Mouse (Mus musculus) embryonic facial prominence, embryonic 13.5 days (tissue): Measurements from ENCODE around the gene Ptprs. TPM values are rescaled to one million over a fixed set of nuclear protein-coding genes. Genes with fewer than 3 reads are reported as not detected.

Source experiments
- ATAC-seq: fragments of 200-750 bp; cut with Nextera tagmentation; 2 replicates; pipeline ENCODE4 v1.8.0; 2017; ENCODE audit warnings: low read depth; ENCODE audit not compliant: insufficient number of reproducible peaks, insufficient read depth, low FRiP score, low TSS enrichment
- H3K27ac ChIP-seq: fragments of 300-500 bp; sonication (generic); 2 replicates; pipeline ENCODE4 v1.5.1; 2015; ENCODE audit warnings: moderate library complexity, mild to moderate bottlenecking, inconsistent platforms
- H3K27me3 ChIP-seq: fragments of 300-500 bp; sonication (generic); 2 replicates; pipeline ENCODE4 v1.6.1; 2015; ENCODE audit warnings: mild to moderate bottlenecking, inconsistent platforms
- H3K36me3 ChIP-seq: fragments of 300-500 bp; sonication (generic); 2 replicates; pipeline ENCODE4 v1.6.1; 2015; ENCODE audit warnings: mild to moderate bottlenecking, inconsistent platforms
- H3K4me1 ChIP-seq: fragments of 300-500 bp; sonication (generic); 2 replicates; pipeline ENCODE4 v1.6.1; 2015; ENCODE audit warnings: inconsistent platforms
- H3K4me2 ChIP-seq: fragments of 300-500 bp; sonication (generic); 2 replicates; pipeline ENCODE4 v1.6.1; 2015; ENCODE audit warnings: moderate library complexity, mild to moderate bottlenecking, inconsistent platforms
- H3K4me3 ChIP-seq: fragments of 300-500 bp; sonication (generic); 2 replicates; pipeline ENCODE4 v1.5.1; 2015; ENCODE audit warnings: mild to moderate bottlenecking, inconsistent platforms
- H3K9ac ChIP-seq: fragments of 300-500 bp; sonication (generic); 2 replicates; pipeline ENCODE4 v1.6.1; 2015; ENCODE audit warnings: mild to moderate bottlenecking, inconsistent platforms
- H3K9me3 ChIP-seq: fragments of 300-500 bp; sonication (generic); 2 replicates; pipeline ENCODE4 v1.6.1; 2016; ENCODE audit warnings: inconsistent platforms
- WGBS: fragments of 180-500 bp; shearing (Covaris S2); methylation state at CpG from one replicate; pipeline ENCODE4 v1.1.7; 2015; ENCODE audit warnings: mixed read lengths; 5-methylcytosine and 5-hydroxymethylcytosine counted together
- polyA plus RNA-seq: library from polyadenylated mRNA; unstranded; fragments of >200 nt; fragmentation: Nextera tagmentation; extraction: Ambion mirVana; gene quantifications from 2 replicates; pipeline ENCODE4 v1.2.1, GENCODE M21; 2015

Gene Ptprs
- polyA plus RNA-seq, 1 experiment from 2014 or later, result 121 TPM

DNA sequence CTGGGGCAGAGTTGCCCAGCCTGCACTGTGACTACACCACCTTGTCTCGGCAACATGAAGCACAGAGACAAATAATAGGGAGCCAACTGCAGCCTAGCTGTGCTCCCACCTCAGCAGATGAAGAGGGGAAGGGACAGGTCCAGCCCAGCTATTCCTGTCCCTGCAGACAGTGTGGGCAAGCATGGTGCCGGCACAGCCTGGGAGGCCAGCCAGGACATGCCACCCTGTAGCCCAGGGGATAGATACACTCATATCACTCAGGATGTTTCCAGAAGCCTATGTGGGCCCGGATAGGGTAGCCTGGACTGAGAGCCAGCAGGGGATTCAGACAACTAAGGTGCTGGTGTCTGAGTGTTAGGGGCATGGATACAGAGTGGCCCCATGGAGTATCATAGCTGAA, 76.1 kb downstream of the Ptprs start:
- Histone ChIP-seq H3K36me3 (peaks cover 100% of the 10 kb centered on the region), H3K4me1 (no peaks in the 10 kb centered on the region), H3K4me2 (no peak overlapping the region), H3K9ac (no peak overlapping the region), H3K27ac (no peak overlapping the region), H3K4me3 (no peak overlapping the region), H3K9me3 (no peaks in the 10 kb centered on the region), H3K27me3 (no peaks in the 10 kb centered on the region)
- ATAC-seq, result no peak
- 87% methylated on average over 3 of the region's 3 CpGs for WGBS

DNA sequence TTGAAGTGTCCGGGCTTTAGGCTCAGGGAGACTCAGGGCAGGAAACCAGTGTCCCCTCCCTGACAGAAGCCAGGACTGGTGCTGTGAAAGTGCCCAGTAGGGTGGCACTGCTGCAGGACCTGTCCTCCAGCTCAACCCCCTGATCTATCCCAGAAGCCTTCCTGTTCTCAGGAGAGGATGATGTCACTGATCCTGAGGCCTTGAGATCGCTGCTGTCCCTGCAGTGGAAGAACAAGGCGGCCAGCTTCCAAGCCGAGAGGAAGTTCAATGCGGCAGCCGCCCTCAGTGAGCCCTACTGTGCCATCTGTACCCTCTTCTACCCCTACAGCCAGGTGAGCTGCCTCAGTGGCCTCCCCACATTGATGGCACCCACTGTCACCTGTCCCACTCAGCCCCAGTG, 80.2 kb downstream of the Ptprs start:
- H3K27ac ChIP-seq, result no peak overlapping the region
- WGBS, result 89% methylated on average over 6 of the region's 6 CpGs
- H3K4me3 ChIP-seq, result no peak overlapping the region
- H3K36me3 ChIP-seq, result peaks cover 100% of the 10 kb centered on the region
- H3K4me1 ChIP-seq, result no peaks in the 10 kb centered on the region
- no peak for ATAC-seq
- no peak overlapping the region for H3K4me2 ChIP-seq
- H3K9ac ChIP-seq, result no peak overlapping the region
- no peaks in the 10 kb centered on the region for H3K9me3 ChIP-seq
- H3K27me3 ChIP-seq, result no peaks in the 10 kb centered on the region

DNA sequence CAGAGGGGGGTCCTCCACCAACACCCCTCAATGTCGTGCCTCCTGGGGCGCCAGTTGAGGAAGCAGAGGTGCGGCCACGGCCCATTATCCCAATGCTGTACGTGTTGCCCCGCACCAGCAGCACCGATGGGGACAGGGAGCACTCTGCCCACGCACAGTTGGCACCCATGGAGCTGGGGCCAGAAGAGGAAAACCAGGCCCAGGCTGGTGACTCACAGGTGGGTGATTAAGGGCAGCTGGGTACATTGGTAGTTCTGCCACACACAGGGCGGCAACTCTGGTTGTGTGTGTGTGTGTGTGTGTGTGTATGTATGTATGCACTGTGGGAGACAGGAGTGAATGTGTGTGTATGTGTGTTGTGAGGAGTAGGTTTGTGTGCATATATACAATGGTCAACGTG, 82.4 kb downstream of the Ptprs start:
- H3K4me1 ChIP-seq, result no peaks in the 10 kb centered on the region
- no peak overlapping the region for H3K27ac ChIP-seq
- 94% methylated on average over 10 of the region's 10 CpGs for WGBS
- no peaks in the 10 kb centered on the region for H3K27me3 ChIP-seq
- no peak overlapping the region for H3K4me3 ChIP-seq
- H3K9me3 ChIP-seq, result no peaks in the 10 kb centered on the region
- H3K9ac ChIP-seq, result no peak overlapping the region
- ATAC-seq, result no peak
- H3K4me2 ChIP-seq, result no peak overlapping the region
- peaks cover 100% of the 10 kb centered on the region for H3K36me3 ChIP-seq

DNA sequence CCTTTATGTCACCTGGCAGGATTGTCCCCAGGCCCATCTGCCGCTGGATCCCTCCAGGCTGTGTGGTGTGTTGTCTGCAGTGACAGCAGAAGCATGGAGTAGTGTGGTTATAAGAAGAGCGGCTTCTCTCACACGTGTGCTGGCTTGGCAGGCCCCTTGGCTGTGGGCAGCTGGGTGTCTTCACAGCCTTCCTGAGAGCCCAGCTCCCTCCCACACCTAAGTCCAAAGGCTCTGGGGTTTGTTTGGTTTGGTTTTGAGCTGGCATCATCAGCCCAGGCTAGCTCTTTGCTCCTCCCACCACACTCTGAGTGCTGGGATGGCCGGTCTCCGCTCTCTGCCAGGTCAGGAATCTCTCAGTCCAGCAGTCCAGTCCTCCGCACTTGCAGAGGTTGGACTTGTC, 83.0 kb downstream of the Ptprs start:
- H3K9me3 ChIP-seq, result no peaks in the 10 kb centered on the region
- no peaks in the 10 kb centered on the region for H3K27me3 ChIP-seq
- H3K36me3 ChIP-seq, result peaks cover 100% of the 10 kb centered on the region
- no peak overlapping the region for H3K4me2 ChIP-seq
- H3K4me1 ChIP-seq, result no peaks in the 10 kb centered on the region
- no peak overlapping the region for H3K9ac ChIP-seq
- 91% methylated on average over 6 of the region's 6 CpGs for WGBS
- no peak overlapping the region for H3K4me3 ChIP-seq
- no peak overlapping the region for H3K27ac ChIP-seq
- ATAC-seq, result no peak

DNA sequence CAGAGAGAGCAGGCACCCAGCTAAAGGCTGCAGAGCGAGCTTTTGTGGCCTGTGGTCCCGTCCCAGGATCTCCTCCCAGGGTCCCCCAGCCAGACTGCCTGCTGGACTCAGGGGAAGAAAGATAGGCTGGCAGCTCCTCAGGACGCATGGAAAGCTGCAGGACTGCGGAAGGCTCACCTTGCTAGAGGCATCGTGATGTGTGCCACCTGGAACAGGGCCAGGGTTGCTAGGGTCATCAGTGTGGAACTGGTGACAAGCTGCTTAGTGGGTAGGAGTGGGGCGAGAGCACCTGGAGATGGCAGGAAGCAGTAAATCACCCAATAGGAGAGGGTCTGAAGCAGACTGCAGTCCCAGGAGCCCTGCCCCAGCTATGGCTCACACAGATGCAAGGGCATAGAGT, 88.7 kb downstream of the Ptprs start:
- H3K9ac ChIP-seq, result no peak overlapping the region
- H3K4me1 ChIP-seq, result no peaks in the 10 kb centered on the region
- no peak overlapping the region for H3K4me3 ChIP-seq
- no peaks in the 10 kb centered on the region for H3K27me3 ChIP-seq
- no peaks in the 10 kb centered on the region for H3K9me3 ChIP-seq
- 89% methylated on average over 6 of the region's 6 CpGs for WGBS
- no peak for ATAC-seq
- H3K36me3 ChIP-seq, result peaks cover 95% of the 10 kb centered on the region
- H3K4me2 ChIP-seq, result no peak overlapping the region
- H3K27ac ChIP-seq, result no peak overlapping the region

DNA sequence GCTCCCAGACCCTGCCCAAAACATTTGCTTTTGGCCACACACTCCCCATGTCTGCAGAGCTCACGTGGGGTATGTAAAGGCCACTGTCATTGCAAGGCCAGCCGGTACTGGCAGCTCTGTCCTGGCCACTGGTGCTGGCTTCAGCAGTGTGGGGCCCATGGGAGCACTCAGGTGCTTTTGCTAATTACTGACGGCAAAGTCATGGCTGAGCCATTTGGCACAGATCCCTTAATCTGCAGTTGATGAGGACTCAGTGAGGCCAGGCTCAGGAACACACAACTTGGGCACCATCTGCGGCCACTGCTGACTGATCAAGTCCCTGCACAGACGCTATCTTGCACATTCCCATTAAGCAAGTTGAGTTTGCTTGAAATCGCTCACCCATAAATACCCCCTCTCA, 91.4 kb downstream of the Ptprs start:
- no peaks in the 10 kb centered on the region for H3K9me3 ChIP-seq
- peaks cover 95% of the 10 kb centered on the region for H3K36me3 ChIP-seq
- H3K27ac ChIP-seq, result no peak overlapping the region
- H3K4me1 ChIP-seq, result no peaks in the 10 kb centered on the region
- no peaks in the 10 kb centered on the region for H3K27me3 ChIP-seq
- no peak overlapping the region for H3K4me2 ChIP-seq
- H3K4me3 ChIP-seq, result no peak overlapping the region
- no peak overlapping the region for H3K9ac ChIP-seq
- no peak for ATAC-seq
- WGBS, result 88% methylated on average over 6 of the region's 6 CpGs

DNA sequence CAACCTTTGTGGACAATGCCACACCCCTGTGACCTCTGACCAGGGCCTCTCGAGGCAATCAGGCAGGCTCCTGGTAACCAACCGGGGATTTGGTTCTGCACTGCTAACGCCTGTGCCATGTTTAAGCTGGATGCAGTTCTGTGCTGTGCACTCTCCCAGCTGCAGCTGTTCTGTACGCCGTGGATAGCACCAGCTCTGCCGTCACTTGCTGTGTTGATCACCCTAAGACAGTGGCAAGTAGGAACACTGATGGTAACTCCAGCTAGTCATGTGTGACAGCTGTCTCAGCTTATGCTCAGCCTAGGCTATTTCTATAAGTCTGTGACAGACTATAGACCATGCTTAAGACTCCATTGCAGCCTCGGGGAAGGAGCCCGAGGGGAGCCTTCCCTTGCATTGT, 93.3 kb downstream of the Ptprs start:
- H3K36me3 ChIP-seq, result peaks cover 95% of the 10 kb centered on the region
- no peak overlapping the region for H3K27ac ChIP-seq
- no peak for ATAC-seq
- H3K9ac ChIP-seq, result no peak overlapping the region
- no peak overlapping the region for H3K4me2 ChIP-seq
- no peaks in the 10 kb centered on the region for H3K27me3 ChIP-seq
- H3K4me3 ChIP-seq, result no peak overlapping the region
- H3K4me1 ChIP-seq, result no peaks in the 10 kb centered on the region
- H3K9me3 ChIP-seq, result no peaks in the 10 kb centered on the region
- 68% methylated on average over 8 of the region's 8 CpGs for WGBS

DNA sequence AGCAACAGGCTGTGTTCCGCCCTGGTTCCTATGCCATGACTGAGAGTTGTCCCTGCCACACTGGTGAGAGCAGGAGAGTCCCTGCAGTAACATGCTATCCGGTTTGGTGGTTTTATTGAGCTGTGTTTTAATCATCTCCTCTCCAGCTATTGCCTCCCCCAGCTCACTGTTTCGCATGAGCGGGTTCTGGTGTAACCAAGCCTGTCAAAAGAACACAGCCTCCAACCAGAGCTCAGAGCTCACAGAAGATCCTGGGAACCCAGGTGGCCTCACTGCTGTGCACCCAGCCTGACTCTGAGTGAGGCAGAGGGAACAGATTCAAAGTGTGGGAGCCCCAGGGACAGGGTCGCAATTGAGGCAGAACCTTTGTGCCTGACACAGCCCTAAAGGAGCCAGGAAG, 95.1 kb downstream of the Ptprs start:
- H3K4me1 ChIP-seq, result no peaks in the 10 kb centered on the region
- no peaks in the 10 kb centered on the region for H3K27me3 ChIP-seq
- H3K27ac ChIP-seq, result no peak overlapping the region
- no peak overlapping the region for H3K9ac ChIP-seq
- ATAC-seq, result no peak
- no peak overlapping the region for H3K4me3 ChIP-seq
- WGBS, result 93% methylated on average over 5 of the region's 5 CpGs
- H3K9me3 ChIP-seq, result no peaks in the 10 kb centered on the region
- peaks cover 96% of the 10 kb centered on the region for H3K36me3 ChIP-seq
- no peak overlapping the region for H3K4me2 ChIP-seq

DNA sequence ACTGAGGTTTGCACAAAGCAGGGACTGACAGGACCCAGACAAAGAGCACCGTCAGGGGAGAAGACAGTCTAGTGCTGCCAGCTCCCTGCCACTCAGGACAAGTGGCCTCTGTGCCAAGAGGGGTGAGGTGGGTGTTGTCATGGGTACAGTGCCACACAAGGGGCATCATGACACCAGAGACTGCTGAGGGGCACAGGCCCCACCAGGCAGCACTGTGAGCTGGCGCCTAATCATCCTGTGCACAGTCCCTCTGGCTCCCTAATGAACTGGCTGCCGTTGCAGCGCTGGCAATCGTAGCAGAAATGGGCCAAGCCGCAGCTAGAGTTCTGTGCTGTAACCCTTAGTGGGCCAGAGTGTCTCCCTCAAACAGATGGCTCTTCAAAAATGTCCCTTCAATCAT, 96.0 kb downstream of the Ptprs start:
- Histone ChIP-seq H3K9ac (no peak overlapping the region), H3K4me1 (no peaks in the 10 kb centered on the region), H3K4me2 (no peak overlapping the region), H3K9me3 (no peaks in the 10 kb centered on the region), H3K27ac (no peak overlapping the region), H3K4me3 (no peak overlapping the region), H3K36me3 (peaks cover 96% of the 10 kb centered on the region), H3K27me3 (no peaks in the 10 kb centered on the region)
- ATAC-seq, result no peak
- WGBS, result 83% methylated on average over 6 of the region's 6 CpGs

DNA sequence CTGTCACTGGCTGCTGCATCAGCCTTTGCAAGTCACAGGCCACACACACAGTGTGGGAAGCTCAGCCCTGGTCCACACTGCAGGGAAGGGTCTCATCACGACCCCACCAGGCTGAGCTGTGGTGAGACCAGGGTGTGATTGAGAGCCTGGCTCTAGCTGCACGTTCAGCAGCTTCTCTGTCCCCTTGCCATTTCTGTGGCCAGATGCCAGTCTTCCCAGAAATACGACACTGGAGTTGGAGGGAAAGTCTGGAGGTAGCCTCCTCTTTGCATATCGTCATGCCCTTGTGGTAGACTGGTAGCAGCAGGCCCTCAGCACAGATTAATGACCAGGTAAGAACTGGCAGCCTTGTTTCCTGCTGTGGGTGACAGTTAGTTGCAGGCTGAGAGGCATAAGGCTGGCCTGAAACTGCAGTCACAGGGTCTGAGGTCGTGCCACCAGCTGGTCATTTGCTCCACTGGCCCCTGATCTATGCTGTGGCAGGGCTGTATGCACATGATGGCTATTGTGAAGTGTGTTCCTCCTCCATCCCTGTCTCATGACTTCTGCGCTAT, 96.9 kb downstream of the Ptprs start:
- Histone ChIP-seq H3K4me2 (no peak overlapping the region), H3K4me1 (no peaks in the 10 kb centered on the region), H3K4me3 (no peak overlapping the region), H3K36me3 (peaks cover 96% of the 10 kb centered on the region), H3K27me3 (no peaks in the 10 kb centered on the region), H3K27ac (no peak overlapping the region), H3K9ac (no peak overlapping the region), H3K9me3 (no peaks in the 10 kb centered on the region)
- ATAC-seq, result no peak
- WGBS, result 81% methylated on average over 6 of the region's 6 CpGs

DNA sequence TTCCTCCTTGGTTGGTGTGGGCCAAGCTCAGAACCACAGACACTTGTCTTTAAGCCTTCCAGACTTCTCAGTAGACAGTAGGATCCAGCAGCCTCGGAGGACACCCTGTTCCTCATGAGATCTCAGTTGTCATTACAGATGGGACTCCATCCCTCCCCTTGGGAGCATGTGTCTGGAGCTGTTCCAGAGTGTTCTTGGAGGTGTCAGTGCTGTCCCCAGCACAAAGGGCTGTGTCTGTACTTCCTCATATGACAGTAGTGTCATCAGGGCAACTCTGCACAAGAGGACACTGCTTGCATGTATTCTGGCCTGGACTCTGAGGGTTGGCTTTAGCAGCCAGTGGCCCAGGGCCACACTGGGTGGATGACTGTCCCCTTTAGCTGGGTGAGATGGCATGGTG, 101.4 kb downstream of the Ptprs start:
- WGBS, result 82% methylated on average over 1 of the region's 1 CpGs
- Histone ChIP-seq H3K9ac (no peak overlapping the region), H3K36me3 (peaks cover 98% of the 10 kb centered on the region)

DNA sequence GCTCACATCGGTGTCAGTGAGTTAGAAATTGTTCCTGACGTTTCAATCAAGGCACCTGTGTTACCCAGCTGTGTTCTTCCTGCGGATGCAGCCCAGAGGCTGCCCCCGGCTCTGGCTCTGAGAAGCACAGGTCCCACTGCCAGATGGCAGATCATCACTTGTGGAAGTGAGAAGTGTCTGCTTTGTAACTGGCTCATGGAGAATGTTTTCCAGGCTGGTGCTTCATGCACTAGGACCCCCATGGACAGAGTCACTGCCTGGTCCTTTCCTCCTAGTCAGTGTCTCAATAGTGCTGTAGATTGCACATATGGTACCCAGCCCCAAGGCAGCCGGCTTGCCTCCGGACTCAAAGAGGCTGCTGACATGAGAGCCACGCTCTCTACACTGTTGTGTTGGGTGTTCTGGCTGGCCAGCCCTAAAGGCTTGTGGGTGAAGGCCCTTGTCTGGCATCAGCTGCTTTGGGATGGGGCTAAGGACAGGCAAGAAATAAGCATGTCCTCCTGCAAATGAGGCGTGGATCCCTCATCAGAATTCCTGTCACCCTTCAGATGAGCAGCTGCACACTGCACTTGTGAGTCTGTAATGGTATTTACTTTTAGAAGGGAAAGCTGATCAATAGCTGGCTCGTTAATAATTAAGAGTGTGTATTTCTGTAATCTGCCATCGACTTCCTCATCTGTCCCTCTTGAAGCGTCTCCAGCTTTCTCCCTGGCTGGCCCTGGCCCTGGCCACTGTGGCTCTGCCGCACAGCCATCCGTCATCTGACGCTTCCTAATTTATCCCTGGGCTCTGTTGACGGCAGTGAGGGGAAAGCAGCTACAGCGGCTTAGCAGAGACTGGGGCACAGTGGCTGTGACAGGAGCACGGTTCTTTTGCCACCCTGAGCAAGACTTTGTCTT, 102.9 kb downstream of the Ptprs start:
- ATAC-seq, result no peak
- peaks cover 95% of the 10 kb centered on the region for H3K36me3 ChIP-seq
- no peak overlapping the region for H3K4me3 ChIP-seq
- no peaks in the 10 kb centered on the region for H3K9me3 ChIP-seq
- H3K4me2 ChIP-seq, result no peak overlapping the region
- WGBS, result 79% methylated on average over 17 of the region's 17 CpGs
- no peaks in the 10 kb centered on the region for H3K4me1 ChIP-seq
- H3K27me3 ChIP-seq, result no peaks in the 10 kb centered on the region
- no peak overlapping the region for H3K27ac ChIP-seq
- H3K9ac ChIP-seq, result no peak overlapping the region; the same call in 1 of the 2 replicates

More for the DNA sequence above, 101.4 kb downstream of the Ptprs start:
- Histone ChIP-seq H3K4me2 (no peak overlapping the region), H3K9me3 (no peaks in the 10 kb centered on the region), H3K4me1 (no peaks in the 10 kb centered on the region), H3K27ac (no peak overlapping the region), H3K27me3 (no peaks in the 10 kb centered on the region), H3K4me3 (no peak overlapping the region)
- ATAC-seq, result no peak
